Mouse (Mus musculus): Measurements from ENCODE around the gene Ltbp3. TPM values are rescaled to one million over a fixed set of nuclear protein-coding genes. Genes with fewer than 3 reads are reported as not detected.

Gene Ltbp3
- total RNA-seq, 2 experiments from 2014 or later, result 41.4 to 45.4 TPM

DNA sequence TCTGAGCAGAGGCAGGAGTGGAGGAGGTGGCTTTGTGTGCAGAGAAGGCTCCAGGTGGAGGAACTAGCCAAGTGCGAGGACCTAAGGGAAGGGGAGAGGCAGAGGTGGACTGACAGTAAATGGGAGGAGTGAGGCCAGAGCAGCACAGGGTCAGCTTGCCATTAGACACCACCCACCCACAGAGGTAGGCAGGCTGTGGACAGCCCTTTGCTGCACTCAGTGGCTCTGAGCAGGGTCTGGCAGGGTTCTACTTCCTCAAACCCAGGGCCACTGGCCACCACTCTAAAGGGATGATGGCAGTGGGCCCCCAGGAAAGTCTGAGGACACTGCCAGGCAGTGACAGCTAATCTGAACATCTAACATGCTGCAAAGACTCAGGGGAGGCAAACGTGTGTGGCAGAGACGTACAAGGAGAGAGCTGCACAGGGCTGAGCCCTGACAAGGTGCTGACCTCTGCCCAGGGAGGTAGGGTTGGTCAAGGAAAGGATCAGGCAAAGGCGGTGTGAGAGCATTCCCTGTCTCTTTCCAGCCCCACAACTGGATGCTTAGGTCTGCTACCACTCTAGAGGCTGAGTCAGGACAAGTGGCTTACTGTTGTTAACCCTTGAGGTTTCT, 16.7 kb upstream of the Ltbp3 start:
- no peak for DNase-seq (ENCODE audit: low spot score)

DNA sequence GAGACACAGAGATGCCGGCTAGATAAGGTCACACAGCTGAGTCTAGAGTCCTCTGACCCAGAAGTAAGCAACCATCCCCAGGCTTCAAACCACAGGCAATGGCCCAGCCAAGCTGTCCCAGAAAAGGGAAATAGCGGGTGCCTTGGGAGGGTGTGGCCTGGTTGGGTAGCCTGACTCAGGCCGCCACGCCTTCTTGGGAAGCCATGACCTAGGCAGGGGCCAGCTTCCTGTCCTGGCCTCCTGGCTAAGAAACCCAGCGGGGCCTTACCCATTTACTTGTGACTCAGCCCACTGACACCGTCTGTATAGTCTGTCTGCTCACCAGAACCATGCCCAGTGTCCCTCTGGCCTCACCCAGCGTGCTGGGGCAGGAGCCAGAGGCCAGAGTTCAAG, 16.2 kb upstream of the Ltbp3 start:
- DNase-seq (ENCODE audit: low spot score), result peak; percentile 94

DNA sequence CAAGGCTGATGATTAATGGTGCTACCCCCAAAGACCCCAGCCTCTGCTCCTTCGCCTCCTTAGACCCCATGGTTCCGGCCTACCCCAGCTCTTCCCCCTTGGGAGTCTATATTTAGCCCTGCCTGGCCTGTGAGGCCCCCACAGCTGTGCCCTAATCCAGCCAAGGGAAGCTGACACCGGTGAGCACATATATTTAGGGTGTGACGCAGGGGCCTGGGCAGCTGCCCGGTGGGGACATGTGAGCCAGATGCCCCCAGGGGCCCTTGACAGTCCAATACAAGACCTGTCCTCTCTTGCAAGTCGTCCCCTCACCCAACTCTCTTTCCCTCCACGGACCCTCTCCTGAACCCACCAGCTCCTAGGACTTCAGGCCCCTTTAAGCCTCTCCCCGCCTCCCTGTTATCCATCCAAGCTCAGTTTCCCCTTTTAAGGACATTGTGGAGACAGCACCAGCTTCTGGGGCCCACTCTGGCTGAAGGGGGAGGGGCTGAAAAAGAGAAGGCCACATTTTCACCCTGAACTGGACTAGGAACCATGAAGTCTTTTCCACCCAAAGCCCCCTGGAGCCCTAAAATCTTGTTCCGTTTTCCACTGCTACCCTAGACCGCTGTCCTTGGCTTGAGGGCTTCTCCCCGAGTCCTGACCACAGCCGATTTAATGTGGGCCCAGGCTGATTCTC, 15.5 kb upstream of the Ltbp3 start:
- peak; percentile 94 for DNase-seq (ENCODE audit: low spot score)

DNA sequence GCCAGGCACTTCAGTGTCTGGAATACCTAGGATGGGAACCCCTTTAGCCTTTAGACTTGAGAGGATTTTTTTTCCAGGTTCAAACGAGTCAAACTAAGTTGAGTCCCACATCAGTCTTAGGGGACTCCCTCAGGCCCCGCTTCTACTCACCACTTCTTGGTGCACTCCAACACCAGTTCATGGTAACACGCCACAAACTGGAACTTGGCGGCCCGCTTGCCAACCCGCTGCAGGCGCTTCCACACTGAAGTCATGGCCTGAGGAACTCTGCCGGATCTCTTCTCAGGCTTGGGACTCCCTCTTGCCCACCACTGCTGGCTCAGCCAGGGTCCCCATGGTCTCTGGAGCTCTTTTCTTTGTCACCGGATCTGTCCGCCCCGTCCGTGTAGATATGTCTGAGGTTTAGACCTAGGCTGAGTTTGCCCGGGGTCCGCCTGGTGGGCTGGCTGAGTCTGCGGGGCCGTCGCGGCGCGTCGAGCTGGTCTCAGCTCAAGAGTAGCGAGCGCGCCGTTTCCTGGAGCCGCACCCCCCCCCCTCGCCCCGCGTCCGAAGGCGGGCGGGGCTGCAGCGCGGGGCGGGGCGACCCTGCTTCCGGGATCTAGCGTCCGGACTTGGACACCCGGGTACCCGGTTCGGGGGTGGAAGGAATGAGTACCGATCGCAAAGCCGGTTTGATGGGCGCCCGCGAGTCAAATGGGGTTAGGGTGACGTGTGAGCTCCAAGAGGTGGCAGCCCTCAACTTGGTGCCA, 14.8 kb upstream of the Ltbp3 start, which contains the start of gene Ehbp1l1:
Gene Ehbp1l1, minus strand, starts transcription at position 551 of the 749 bp plus-strand sequence.
- peak; percentile 77 for DNase-seq (ENCODE audit: low spot score)

DNA sequence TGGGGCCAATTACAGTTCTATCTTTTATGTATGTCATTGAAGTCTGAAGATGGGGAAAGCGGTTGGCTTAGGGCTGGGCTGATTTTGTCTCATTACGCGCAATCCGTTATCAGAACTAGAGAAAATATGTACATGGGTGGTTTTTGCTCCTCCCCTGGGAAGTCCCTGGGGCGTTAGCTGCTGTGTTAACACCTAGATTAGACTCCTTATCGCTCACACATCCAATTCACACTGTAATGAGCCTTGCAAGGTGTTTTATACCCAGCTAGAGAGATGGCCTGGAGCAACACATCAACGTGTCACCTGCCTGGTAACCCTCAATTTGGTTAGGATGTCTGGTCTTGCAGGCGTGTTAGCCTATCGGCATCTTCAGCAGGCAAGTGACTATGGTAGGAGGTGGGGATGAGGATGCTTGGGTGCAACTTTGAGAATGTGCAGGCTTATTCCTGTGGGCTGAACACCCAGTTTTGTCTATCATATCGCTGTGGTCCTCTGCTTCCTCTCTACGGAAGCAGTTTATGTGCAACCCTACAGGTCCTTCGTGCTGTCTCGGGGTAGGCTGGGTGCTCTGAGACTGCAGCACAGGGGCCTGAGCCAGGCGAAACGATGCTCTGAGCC, 13.6 kb upstream of the Ltbp3 start:
- DNase-seq (ENCODE audit: low spot score), result no peak

DNA sequence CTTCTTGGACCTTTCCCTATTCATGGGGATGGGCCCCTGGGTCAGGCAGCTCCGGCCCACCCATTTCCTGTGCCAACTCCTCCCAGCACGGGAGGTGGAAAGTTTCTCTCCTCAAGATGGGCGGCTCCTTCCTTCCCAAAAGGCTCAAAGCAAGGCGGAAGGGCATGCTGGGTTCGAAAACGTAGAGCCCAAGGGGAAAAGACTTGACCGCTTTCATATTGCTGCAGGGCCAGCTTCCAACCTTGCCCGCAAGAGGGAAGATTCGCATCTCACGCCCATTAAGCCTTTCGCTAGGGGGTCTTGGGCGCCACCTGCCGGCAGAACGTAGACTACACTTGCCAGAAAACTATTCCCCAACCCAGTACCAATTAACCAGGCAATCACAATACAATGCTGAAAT, 13.0 kb upstream of the Ltbp3 start:
- peak; percentile 93 for DNase-seq (ENCODE audit: low spot score)

DNA sequence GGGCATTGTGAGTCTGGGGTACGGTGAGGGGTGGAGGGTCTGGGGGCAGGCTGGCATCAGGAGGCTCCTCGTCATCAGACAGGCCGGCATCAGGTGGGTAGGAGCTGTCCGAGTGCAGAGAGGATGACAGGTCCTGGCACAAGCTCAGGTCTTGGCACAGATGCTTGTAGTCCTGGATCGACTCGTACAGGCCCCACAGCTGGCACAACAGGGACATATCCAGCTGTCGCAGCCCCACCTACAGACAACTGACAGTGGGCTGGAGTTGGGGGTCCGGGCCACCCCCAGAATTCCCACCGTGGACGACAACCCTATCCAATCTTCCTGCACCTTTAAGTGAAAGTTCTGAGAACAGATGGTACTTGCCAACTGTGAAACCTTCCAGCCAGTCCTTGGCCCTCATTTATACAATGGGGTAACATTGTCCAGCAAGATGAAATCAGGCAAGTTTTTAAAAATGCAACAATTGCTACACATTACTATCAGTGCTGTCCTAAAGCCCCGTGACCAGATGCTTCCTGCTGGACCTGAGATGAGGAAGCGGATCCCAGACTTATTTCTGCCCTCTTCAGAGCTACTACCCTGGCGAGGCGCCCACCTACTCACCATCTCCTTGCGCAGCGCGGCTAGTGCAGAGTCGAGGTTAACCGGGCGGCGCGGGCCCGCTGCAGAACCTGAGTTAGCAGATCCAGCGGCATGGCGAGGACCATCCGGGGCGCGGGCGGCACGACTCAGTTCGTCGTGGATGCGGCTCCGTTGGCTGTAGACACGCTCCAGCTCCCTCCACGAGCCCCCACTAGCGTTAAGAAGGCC, 11.9 kb upstream of the Ltbp3 start:
- DNase-seq (ENCODE audit: low spot score), result no peak

DNA sequence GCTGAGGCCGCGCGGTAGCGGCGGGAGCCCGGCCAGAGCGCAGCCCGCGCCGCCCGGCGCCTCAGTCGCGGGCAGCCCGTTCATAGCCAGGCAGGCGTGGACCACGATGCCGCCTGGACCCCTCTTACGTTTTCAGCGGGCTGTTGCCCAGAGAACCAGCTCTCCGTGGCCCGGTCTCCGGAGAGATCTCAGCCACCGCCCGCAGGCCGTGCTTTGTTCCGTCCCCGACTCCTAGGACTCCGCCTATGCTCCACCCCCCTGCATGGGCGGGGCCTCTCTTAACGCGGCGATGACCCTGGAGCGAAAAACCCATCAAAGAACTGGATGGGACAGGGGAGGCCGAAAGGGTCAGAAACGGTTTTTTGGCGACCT, 11.3 kb upstream of the Ltbp3 start, which contains the start of gene Fam89b:
Gene Fam89b, minus strand, starts transcription at position 210 of the 372 bp plus-strand sequence.
- DNase-seq (ENCODE audit: low spot score), result peak; percentile 90

DNA sequence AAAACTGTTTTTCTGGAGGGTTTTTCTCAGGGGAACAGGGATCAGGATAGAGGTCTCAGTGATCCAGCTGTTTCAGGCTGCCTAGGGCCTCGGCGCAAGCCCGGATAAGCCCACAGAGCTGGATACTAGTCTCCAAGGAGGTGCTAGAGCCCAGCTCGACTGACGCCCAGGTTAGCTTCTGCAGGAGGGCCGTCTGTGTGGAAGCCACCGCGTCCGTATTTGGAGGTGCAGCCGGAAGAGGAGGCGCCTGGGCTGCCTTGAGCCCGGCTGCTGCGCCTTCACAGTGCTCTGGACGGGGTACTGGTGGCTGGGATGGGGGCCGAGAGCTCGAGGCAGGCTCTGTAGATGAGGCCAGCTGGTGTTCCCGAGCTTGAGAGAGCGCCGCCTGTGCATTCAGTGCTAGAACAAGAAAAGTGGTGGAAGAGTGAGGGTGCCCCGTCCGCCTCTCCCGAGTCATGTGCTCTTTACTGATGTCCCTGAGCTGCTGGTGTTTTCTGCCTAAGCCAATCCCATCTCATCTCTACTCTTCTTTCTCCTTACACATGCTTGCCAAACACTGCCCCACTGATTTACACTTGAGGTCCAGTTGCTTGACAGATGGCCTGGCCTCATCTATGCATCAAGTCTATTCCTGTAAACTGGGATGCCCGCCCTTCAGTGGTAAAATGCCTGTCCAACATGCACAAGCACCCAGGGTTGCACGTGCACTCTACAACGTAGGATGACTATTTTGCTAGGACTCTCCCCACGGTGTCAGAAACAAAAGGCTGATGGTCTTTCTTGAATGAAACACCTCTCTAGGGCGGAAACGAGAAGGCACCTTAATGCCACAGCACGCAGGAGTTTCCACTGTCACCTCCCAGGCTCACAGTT, 10.2 kb upstream of the Ltbp3 start:
- DNase-seq (ENCODE audit: low spot score), result no peak

DNA sequence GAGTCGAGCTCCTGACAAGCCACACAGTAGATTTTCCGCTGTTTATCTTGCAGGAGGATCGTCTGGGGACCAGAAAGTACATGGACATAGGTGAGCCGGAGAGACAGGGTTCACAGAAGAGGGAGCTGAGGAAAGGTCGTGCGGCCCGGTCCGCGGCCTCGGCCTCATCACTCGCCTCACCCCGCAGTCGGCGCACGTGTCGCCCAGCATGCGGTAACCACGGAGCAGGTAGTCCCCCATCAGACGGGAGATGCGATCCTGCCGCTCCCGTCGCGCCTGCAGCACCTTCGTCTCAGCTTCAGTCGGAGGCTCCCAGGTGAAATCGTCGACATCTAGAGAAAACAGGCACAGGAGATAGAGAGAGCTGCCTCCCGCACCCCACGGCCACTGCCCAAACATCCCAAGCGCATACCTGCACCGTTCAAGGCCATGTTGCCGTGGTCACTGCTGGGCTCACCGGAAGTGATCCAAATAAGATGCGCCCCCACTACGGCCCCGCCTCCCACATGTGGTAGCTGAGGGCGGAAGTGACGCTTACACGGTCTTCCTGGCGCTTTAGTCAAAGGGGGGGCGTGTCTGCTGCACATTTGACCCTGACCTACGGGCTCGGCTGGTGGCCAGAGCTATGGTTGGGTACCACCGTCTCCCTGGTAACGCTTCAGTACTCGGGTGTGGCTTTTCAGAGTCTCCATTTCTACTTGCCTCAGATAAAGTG, 9.3 kb upstream of the Ltbp3 start:
- DNase-seq (ENCODE audit: low spot score), result peak; percentile 95

DNA sequence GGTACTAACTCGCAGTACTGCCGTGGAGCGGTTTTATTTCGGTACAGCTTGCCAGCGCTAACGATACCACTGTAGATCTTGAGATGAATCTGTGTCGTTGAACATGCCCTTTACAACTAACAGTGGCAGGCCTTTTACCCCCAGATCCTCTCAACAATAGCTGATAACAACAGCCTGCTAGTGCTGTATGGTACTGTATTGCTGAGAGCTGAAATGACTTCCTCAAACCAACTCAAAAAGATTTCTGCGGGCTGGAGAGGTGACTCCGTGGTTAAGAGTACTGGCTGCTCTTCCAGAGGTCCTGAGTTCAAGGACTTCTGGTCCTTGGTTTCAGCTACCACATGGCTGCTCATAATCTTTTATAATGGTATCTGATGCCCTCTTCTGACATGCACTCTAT, 6.4 kb upstream of the Ltbp3 start:
- DNase-seq (ENCODE audit: low spot score), result no peak

DNA sequence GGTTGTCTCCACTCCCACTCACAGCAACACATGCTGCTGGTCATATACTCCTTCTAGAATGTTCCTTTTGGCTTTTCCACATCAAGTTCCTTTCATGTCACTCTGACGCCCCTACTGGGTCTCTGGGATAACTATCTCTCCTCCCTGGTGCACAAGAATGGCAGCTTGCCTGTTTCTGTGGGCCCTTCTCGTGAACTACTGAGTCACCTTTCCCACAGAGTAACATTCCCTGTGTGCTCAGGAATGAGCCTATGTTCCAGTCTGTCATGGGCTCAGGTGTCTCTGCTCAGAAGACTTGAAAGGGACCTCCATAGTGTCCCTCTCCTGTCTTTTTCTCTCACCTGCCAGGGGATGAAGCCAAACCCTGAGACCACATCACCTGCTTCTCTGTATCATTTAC, 1.3 kb upstream of the Ltbp3 start:
- DNase-seq (ENCODE audit: low spot score), result no peak

DNA sequence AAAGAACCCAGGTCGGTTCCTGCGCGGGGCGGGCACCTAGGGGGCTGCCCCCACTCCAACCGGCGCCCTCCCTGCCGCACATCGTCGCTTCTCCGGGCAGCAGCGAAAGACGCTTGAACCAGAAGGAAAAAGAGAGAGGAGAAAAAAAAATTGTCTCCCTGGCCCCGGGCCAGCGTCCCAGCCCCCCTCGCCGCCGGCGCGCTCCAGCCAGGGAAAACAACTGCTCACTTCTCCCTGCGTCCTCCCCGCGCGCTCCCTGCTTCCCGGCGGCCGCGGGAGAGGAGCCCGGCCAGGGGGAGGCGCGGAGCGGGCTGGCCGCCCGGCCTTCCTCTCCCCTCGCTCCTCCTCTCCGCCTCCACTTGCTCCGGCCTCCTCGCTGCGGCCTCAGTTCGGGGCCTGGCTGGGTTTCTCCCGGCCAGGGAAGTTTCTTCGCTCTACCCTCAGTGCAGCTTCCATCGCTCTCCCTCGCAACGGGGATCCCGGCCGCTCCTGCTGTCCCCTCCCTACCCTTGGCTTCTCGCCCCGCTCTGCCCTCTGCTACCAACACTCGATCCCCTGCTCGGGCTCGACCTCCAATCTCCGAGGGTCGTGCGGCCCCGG, 1.0 kb downstream of the Ltbp3 start:
- DNase-seq (ENCODE audit: low spot score), result peak; percentile 83

DNA sequence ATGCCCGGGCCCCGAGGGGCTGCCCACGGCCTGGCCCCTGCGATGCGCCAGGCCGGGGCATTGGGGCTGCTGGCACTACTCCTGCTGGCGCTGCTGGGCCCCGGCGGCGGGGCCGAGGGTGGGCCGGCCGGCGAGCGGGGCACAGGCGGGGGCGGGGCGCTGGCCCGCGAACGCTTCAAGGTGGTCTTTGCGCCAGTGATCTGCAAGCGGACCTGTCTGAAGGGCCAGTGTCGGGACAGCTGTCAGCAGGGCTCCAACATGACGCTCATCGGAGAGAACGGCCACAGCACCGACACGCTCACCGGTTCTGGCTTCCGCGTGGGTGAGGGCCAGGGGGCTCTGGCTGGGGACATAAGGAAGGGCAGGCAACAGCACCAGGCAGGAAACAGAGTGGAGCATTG, 1.5 kb downstream of the Ltbp3 start:
- DNase-seq (ENCODE audit: low spot score), result no peak

DNA sequence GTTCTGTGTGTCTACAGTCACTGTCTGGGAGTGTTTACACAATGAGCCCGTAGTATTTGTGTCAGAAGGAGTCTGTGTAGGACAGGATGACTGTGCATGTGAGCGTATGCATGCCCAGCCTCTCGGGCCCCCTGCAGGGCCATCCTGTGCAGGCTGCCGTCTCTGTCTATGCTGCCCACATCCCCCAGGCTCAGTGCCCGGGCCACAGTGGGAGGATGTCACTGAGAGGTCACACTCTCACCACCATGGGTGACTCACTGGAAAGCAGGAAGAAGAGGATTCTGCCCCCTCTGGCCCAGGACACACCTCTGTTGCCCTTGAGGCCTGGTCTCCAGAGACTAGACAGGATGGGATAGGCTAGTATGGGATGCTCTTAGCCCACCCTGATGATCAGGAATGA, 2.9 kb downstream of the Ltbp3 start:
- DNase-seq (ENCODE audit: low spot score), result no peak

DNA sequence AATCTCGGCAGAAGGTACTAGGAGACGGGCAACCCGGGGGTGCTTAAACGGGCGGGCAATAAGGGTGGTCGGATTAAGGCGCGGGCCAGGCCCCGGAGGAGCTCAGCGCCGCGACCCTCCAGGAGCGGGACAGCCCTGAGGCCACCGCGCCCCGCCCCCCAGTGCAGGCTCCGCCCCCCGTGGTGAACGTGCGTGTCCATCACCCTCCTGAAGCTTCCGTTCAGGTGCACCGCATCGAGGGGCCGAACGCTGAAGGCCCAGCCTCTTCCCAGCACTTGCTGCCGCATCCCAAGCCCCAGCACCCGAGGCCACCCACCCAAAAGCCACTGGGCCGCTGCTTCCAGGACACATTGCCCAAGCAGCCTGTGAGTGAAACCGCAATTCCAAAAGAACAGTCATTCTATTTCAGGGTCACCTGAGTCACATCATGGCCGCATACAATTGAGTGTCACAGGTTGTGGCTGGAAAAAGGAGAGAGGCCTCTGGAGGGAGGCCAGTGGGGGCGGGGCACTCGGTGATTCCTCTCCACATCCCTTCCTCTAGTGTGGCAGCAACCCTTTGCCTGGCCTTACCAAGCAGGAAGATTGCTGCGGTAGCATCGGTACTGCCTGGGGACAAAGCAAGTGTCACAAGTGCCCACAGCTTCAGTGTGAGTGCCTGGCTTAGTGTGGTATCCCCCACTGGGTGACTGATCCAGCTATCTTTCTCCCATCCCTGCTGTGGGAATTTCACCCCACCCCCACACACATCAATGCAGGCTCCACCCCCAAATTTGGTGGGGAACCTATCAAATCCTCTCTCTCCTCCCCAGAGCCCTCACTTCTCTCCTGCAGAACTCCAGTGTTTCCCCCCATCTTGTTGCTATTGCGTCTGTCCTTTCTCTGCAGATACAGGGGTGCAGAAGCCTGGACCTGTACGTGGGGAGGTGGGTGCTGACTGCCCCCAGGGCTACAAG, 5.3 kb downstream of the Ltbp3 start:
- no peak for DNase-seq (ENCODE audit: low spot score)

DNA sequence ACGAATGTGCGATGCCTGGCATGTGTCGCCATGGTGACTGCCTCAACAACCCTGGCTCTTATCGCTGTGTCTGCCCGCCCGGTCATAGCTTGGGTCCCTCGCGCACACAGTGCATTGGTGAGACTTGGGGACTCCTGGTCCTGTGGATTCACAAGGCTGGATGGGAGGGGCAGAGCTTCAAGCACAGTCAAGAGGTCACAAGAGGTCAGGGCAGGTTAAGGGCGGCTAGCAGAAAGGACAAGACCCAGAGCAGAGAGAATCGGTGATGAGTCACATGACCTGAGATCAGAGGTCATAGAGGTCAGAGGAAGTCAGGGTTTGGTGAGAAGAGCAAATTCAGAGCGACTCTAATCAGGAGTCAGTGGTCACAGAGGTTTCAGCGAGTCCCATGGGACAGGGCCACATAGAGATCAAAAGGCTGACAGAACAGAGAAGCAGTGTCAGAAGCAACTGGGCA, 6.2 kb downstream of the Ltbp3 start:
- DNase-seq (ENCODE audit: low spot score), result no peak

DNA sequence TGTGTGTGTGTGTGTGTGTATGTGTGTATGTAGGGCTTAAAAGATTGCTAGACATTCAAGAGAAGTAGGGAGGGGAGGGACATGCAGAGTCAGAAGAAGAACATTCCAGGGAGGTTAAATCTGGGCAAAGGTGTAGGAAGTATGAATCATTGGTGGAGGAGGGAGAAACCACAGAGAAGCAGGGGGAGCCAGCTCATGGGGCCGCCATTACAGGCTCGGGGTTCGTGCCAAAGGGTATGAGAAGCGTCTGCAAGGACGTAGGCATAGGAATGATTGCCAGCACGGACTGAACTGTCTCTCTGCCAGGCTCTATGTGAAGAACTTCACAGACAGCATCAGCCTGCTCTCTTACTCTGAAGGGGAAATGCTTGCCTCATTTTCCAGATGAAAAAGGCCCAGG, 8.8 kb downstream of the Ltbp3 start:
- DNase-seq (ENCODE audit: low spot score), result no peak
